11 mouse cellular contexts compared by ENCODE assay signal in the genomic region with DNA sequence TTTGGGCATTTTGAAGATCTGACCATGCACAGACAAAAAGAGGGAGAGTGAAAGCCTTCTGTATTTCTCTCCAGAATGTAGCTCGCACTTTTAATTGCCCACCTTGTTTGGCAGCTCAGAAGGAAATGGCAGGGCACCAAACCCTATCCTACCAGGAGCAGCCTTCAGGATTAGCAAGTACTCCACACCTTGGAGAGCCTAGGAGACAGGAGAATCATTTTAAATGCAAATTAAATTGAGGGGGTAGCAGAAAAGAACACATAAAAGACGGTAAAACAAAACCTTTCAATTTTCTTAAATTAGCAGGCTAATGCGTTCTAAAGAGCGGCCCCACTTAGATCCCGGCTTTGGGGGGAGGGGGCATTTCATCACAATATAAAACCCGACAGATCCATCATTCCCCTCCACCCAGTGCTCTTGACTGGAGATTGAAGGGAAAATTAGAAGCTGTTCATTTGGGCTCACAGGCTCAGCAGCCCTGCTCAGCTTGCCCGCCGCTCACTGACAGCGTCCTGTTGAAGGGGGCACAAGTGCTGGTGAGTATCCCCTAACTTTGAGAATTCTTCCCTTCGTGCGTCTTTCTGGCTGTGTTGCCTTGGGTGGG. TPM values are rescaled to one million over a fixed set of nuclear protein-coding genes. Genes with fewer than 3 reads are reported as not detected.
DNase-seq lines count a peak whose midpoint lies in the region; ATAC-seq lines count a peak whose summit lies in the region.
"Had no signal": no experiment of that assay in that cellular context is flagged by ENCODE, and none has a peak within 500 bp of the region (broad histone marks: within the 10 kb centered on the region; RNA-seq: fewer than 3 reads in every experiment).

A gene (plus strand): TSS at position 233 of the 604 bp plus-strand sequence.

- intact Hi-C loops in left cerebral cortex, postnatal 4 days (cut with DNase I), result loop anchor here (10.0 kb wide), 1 partner anchor 114 kb away; no protein-coding TSS in a partner anchor

- no peaks in the 10 kb centered on the region for H3K9me3 ChIP-seq in embryonic facial prominence, embryonic 11.5 days (replicated peaks; ENCODE audit: control insufficient read depth, low read length)
- H3K9me3 ChIP-seq in hindbrain, embryonic 10.5 days, result no peaks in the 10 kb centered on the region
- H3K9me3 ChIP-seq: liver, embryonic 15.5 days had no signal

- no peaks in the 10 kb centered on the region for H3K4me1 ChIP-seq in embryonic facial prominence, embryonic 11.5 days (ENCODE audit: control insufficient read depth, insufficient read depth, low read length)
- H3K4me1 ChIP-seq in hindbrain, embryonic 10.5 days (replicated peaks), result peaks cover 7% of the 10 kb centered on the region; the same call in 1 of the 2 replicates
- H3K4me1 ChIP-seq: liver, embryonic 15.5 days had no signal

- H3K27ac ChIP-seq in embryonic facial prominence, embryonic 11.5 days (replicated peaks; ENCODE audit: low read depth, low read length), result no peak within 1 kb of the TSS
- H3K27ac ChIP-seq in hindbrain, embryonic 10.5 days, result no peak within 1 kb of the TSS
- H3K27ac ChIP-seq: liver, embryonic 15.5 days had no signal

- H3K36me3 ChIP-seq in embryonic facial prominence, embryonic 11.5 days (replicated peaks; ENCODE audit: control insufficient read depth, insufficient read depth, low read depth, low read length), result no peaks in the 10 kb centered on the region
- H3K36me3 ChIP-seq in hindbrain, embryonic 10.5 days, result no peaks in the 10 kb centered on the region
- H3K36me3 ChIP-seq: liver, embryonic 15.5 days had no signal

- no peak for ATAC-seq in embryonic facial prominence, embryonic 11.5 days (replicated peaks; ENCODE audit: insufficient number of reproducible peaks, low FRiP score, low TSS enrichment, low read depth)
- ATAC-seq: inflammation-experienced regulatory T-cells, adult 6 months had no signal

- H3K9ac ChIP-seq in embryonic facial prominence, embryonic 11.5 days (replicated peaks; ENCODE audit: low read length), result no peak within 1 kb of the TSS
- H3K9ac ChIP-seq: liver, embryonic 15.5 days had no signal

- WGBS in embryonic facial prominence, embryonic 11.5 days, result 21% methylated on average over 11 of the region's 11 CpGs
- WGBS in hindbrain, embryonic 10.5 days, result 24% methylated on average over 11 of the region's 11 CpGs

- peak; percentile 22 for DNase-seq in layer of hippocampus, adult 11-12 months (ENCODE audit: low spot score)
- DNase-seq in layer of hippocampus, adult 9-11 months, result no peak
- no peak for DNase-seq in embryonic facial prominence, embryonic 11.5 days (ENCODE audit: low spot score)
- no peak for DNase-seq in hindbrain, embryonic 10.5 days (ENCODE audit: low spot score)
- no peak for DNase-seq in left cerebral cortex, postnatal 4 days
- no peak for DNase-seq in thymus, postnatal 0 days (ENCODE audit: low spot score)
- no peak for DNase-seq in urinary bladder, postnatal 36 days (ENCODE audit: low spot score in 2 of 2)
- DNase-seq in cerebellum, adult 18-20 months, result no peak

- no peaks in the 10 kb centered on the region; the same call in 1 of the 2 replicates for H3K27me3 ChIP-seq in embryonic facial prominence, embryonic 11.5 days (ENCODE audit: control insufficient read depth, insufficient read depth, low read length)
- H3K27me3 ChIP-seq in hindbrain, embryonic 10.5 days (ENCODE audit: insufficient read depth, poor library complexity, severe bottlenecking), result peaks cover 6% of the 10 kb centered on the region; the same call in 1 of the 2 replicates
- H3K27me3 ChIP-seq: liver, embryonic 15.5 days had no signal

- H3K4me2 ChIP-seq in embryonic facial prominence, embryonic 11.5 days (ENCODE audit: low read depth, low read length), result no peak within 1 kb of the TSS
- H3K4me2 ChIP-seq: liver, embryonic 15.5 days had no signal

- no peak within 1 kb of the TSS for H3K4me3 ChIP-seq in embryonic facial prominence, embryonic 11.5 days (ENCODE audit: low read depth, low read length)
- no peak within 1 kb of the TSS for H3K4me3 ChIP-seq in hindbrain, embryonic 10.5 days
- H3K4me3 ChIP-seq: liver, embryonic 15.5 days had no signal

RNA-seq across cellular contexts. Expression of the gene that starts here (rescaled TPM):
- 12.6 and 13.8 TPM in 2 replicates for polyA plus RNA-seq in embryonic facial prominence, embryonic 11.5 days (2014; fragmentation: Nextera tagmentation; extraction: Ambion mirVana)
- polyA plus RNA-seq in hindbrain, embryonic 10.5 days (2016; fragmentation: Nextera tagmentation; extraction: Ambion mirVana), result 15.1 and 22.0 TPM in 2 replicates
- total RNA-seq in left cerebral cortex, postnatal 4 days (2021), result 100 to 1,000 TPM; 250 to 265 TPM
- 2.7 and 3.2 TPM in 2 replicates for polyA plus RNA-seq in thymus, postnatal 0 days (2015; fragmentation: Nextera tagmentation; extraction: Ambion mirVana)
- total RNA-seq: MEL had no signal
